Mouse (Mus musculus) forebrain, embryonic 11.5 days (tissue): Measurements from ENCODE around the gene Eea1. TPM values are rescaled to one million over a fixed set of nuclear protein-coding genes. Genes with fewer than 3 reads are reported as not detected.
"Not testable (repeated sequence)": the region's sequence is repeated elsewhere in the genome, so short reads cannot be mapped to it uniquely, and the experiment has no call there.

ENCODE experiments used
- ATAC-seq: fragments of 200-750 bp; cut with Nextera tagmentation; replicated peaks from 2 replicates; pipeline ENCODE4 v1.8.0; 2017; ENCODE audit warnings: moderate TSS enrichment; ENCODE audit not compliant: low FRiP score
- DNase-seq: peaks from one replicate; pipeline ENCODE4 v3.0.0-alpha.2; 2017; ENCODE audit warnings: low spot score
- H3K27ac ChIP-seq: fragments of 300-500 bp; sonication (generic); 2 replicates; pipeline ENCODE4 v1.5.1; 2014; ENCODE audit warnings: low read depth, low read length
- H3K27me3 ChIP-seq: fragments of 300-500 bp; sonication (generic); 2 replicates; pipeline ENCODE4 v1.6.1; 2014; ENCODE audit warnings: mild to moderate bottlenecking, low read length, mixed read lengths; ENCODE audit not compliant: control insufficient read depth, insufficient read depth
- H3K36me3 ChIP-seq: fragments of 300-500 bp; sonication (generic); 2 replicates; pipeline ENCODE4 v1.6.1; 2014; ENCODE audit warnings: mild to moderate bottlenecking, low read length, moderate library complexity, mixed read lengths; ENCODE audit not compliant: control insufficient read depth, insufficient read depth
- H3K4me1 ChIP-seq: fragments of 300-500 bp; sonication (generic); replicated peaks from 2 replicates; pipeline ENCODE4 v1.6.1; 2014; ENCODE audit warnings: low read length, mixed read lengths; ENCODE audit not compliant: control insufficient read depth, insufficient read depth
- H3K4me2 ChIP-seq: fragments of 300-500 bp; sonication (generic); 2 replicates; pipeline ENCODE4 v1.6.1; 2014; ENCODE audit warnings: low read depth, mild to moderate bottlenecking, low read length, moderate library complexity, mixed read lengths; ENCODE audit not compliant: severe bottlenecking
- H3K4me3 ChIP-seq: fragments of 300-500 bp; sonication (generic); 2 replicates; pipeline ENCODE4 v1.5.1; 2014; ENCODE audit warnings: low read depth, low read length
- H3K9ac ChIP-seq: fragments of 300-500 bp; sonication (generic); 2 replicates; pipeline ENCODE4 v1.6.1; 2014; ENCODE audit warnings: low read length
- H3K9me3 ChIP-seq: fragments of 300-500 bp; sonication (generic); 2 replicates; pipeline ENCODE4 v1.6.1; 2016; ENCODE audit warnings: low read length, mixed read lengths; ENCODE audit not compliant: control insufficient read depth
- WGBS: fragments of 180-500 bp; shearing (Covaris S2); extraction: QIAGEN DNeasy Blood & Tissue Kit; methylation state at CpG from one replicate; pipeline ENCODE4 v1.1.7; 2014; 5-methylcytosine and 5-hydroxymethylcytosine counted together
- polyA plus RNA-seq: library from polyadenylated mRNA; unstranded; fragments of >200 nt; fragmentation: Nextera tagmentation; extraction: Ambion mirVana; gene quantifications from 2 replicates; pipeline ENCODE4 v1.2.1, GENCODE M21; 2014

Gene Eea1
- polyA plus RNA-seq, 1 experiment from 2014 or later: 12.0 TPM

- H3K4me1 ChIP-seq: no peaks in the 10 kb centered on the region
- H3K9me3 ChIP-seq: no peaks in the 10 kb centered on the region
- ATAC-seq: no peak
- H3K4me3 ChIP-seq: no peak overlapping the region
- no peaks in the 10 kb centered on the region for H3K27me3 ChIP-seq
- no peak for DNase-seq
- no peaks in the 10 kb centered on the region for H3K36me3 ChIP-seq
- WGBS: 87% methylated on average over 7 of the region's 7 CpGs
- no peak overlapping the region for H3K27ac ChIP-seq
- H3K4me2 ChIP-seq: no peak overlapping the region
- H3K9ac ChIP-seq: no peak overlapping the region
These were observed 133.9 kb downstream of the Eea1 start for GRCm38 (mm10) chr10:96074386-96074785.

- H3K27ac ChIP-seq: no peak overlapping the region
- no peaks in the 10 kb centered on the region for H3K27me3 ChIP-seq
- no peaks in the 10 kb centered on the region for H3K9me3 ChIP-seq
- ATAC-seq (no peak), DNase-seq (no peak)
- 87% methylated on average over 4 of the region's 4 CpGs for WGBS
- H3K4me3 ChIP-seq: no peak overlapping the region
- no peaks in the 10 kb centered on the region for H3K4me1 ChIP-seq
- H3K9ac ChIP-seq: no peak overlapping the region
- H3K4me2 ChIP-seq: no peak overlapping the region
- no peaks in the 10 kb centered on the region for H3K36me3 ChIP-seq
These were observed 135.0 kb downstream of the Eea1 start for GRCm38 (mm10) chr10:96075403-96075802.

GRCm38 (mm10) chr10:96075880-96076279 lies 135.4 kb downstream of the Eea1 start:
- H3K36me3 ChIP-seq: no peaks in the 10 kb centered on the region
- ATAC-seq: no peak
- 33% methylated on average over 7 of the region's 7 CpGs for WGBS

GRCm38 (mm10) chr10:96076461-96076860 lies 136.0 kb downstream of the Eea1 start:
- H3K4me3 ChIP-seq: no peak overlapping the region
- 64% methylated on average over 3 of the region's 3 CpGs for WGBS
- no peaks in the 10 kb centered on the region for H3K36me3 ChIP-seq
- DNase-seq (no peak), ATAC-seq (no peak)
- no peak overlapping the region for H3K4me2 ChIP-seq
- no peaks in the 10 kb centered on the region for H3K27me3 ChIP-seq
- H3K9ac ChIP-seq: no peak overlapping the region
- no peaks in the 10 kb centered on the region for H3K9me3 ChIP-seq
- H3K27ac ChIP-seq: no peak overlapping the region
- no peaks in the 10 kb centered on the region for H3K4me1 ChIP-seq

More at GRCm38 (mm10) chr10:96075880-96076279, 135.4 kb downstream of the Eea1 start:
- Histone ChIP-seq H3K4me2 (no peak overlapping the region), H3K4me3 (no peak overlapping the region), H3K9me3 (no peaks in the 10 kb centered on the region), H3K27ac (no peak overlapping the region), H3K9ac (no peak overlapping the region), H3K27me3 (no peaks in the 10 kb centered on the region), H3K4me1 (no peaks in the 10 kb centered on the region)
- DNase-seq: no peak

- not testable (repeated sequence) for H3K9ac ChIP-seq, H3K4me2 ChIP-seq, H3K4me1 ChIP-seq, H3K27me3 ChIP-seq, DNase-seq, H3K27ac ChIP-seq, H3K4me3 ChIP-seq, H3K36me3 ChIP-seq, H3K9me3 ChIP-seq
- ATAC-seq: peak; percentile 100
- 87% methylated on average over 6 of the region's 6 CpGs for WGBS
These were observed 137.1 kb downstream of the Eea1 start for GRCm38 (mm10) chr10:96077480-96078066.

GRCm38 (mm10) chr10:96079823-96080222 lies 139.4 kb downstream of the Eea1 start:
- no peak for ATAC-seq
- H3K4me2 ChIP-seq: no peak overlapping the region
- H3K4me1 ChIP-seq: no peaks in the 10 kb centered on the region
- no peak overlapping the region for H3K4me3 ChIP-seq
- DNase-seq: no peak
- H3K27me3 ChIP-seq: no peaks in the 10 kb centered on the region
- no peak overlapping the region for H3K27ac ChIP-seq
- 94% methylated on average over 4 of the region's 4 CpGs for WGBS
- no peaks in the 10 kb centered on the region for H3K36me3 ChIP-seq
- no peak overlapping the region for H3K9ac ChIP-seq
- no peaks in the 10 kb centered on the region for H3K9me3 ChIP-seq

GRCm38 (mm10) chr10:96080440-96081381 lies 140.3 kb downstream of the Eea1 start:
- ATAC-seq (no peak), DNase-seq (peak; percentile 56)
- Histone ChIP-seq H3K27me3 (no peaks in the 10 kb centered on the region), H3K4me3 (no peak overlapping the region), H3K4me2 (no peak overlapping the region), H3K27ac (no peak overlapping the region), H3K36me3 (no peaks in the 10 kb centered on the region), H3K9me3 (no peaks in the 10 kb centered on the region), H3K9ac (no peak overlapping the region), H3K4me1 (no peaks in the 10 kb centered on the region)
- 67% methylated on average over 21 of the region's 21 CpGs for WGBS

- WGBS: 90% methylated on average over 3 of the region's 3 CpGs
- Histone ChIP-seq H3K27ac (no peak overlapping the region), H3K4me2 (no peak overlapping the region), H3K27me3 (no peaks in the 10 kb centered on the region), H3K4me1 (no peaks in the 10 kb centered on the region), H3K9me3 (no peaks in the 10 kb centered on the region), H3K9ac (no peak overlapping the region), H3K4me3 (no peak overlapping the region), H3K36me3 (no peaks in the 10 kb centered on the region)
- DNase-seq: no peak
- no peak for ATAC-seq
These were observed 141.8 kb downstream of the Eea1 start for GRCm38 (mm10) chr10:96082203-96082602.
